Comparison of ENCODE assay signal across 20 mouse cellular contexts in the genomic region with DNA sequence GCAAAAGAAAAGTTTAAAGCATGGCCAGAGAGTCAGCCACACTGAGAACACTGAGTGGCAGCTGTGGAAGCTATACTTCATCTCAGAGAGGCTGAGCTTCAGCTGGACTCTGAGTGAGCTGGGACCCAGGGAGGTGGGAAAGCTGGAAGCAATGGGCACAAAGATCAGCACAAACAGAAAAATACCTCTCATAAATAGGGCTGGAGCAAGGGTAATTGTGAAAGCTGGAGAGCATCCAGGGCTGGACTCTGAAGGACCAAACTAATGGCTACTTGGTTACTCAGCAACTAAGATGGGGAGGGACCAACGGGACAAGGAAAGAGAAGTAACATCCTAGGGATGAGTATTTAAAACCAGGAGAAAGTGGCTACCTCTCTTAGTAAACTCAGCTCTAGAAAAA.
DNase-seq lines count a peak whose midpoint lies in the region; ATAC-seq and TF ChIP-seq lines count a peak whose summit lies in the region.
"Had no signal": no experiment of that assay in that cellular context is flagged by ENCODE, and none has a peak within 500 bp of the region (broad histone marks: within the 10 kb centered on the region; RNA-seq: fewer than 3 reads in every experiment).

No protein-coding gene starts in this region.

- no peak overlapping the region for H3K9ac ChIP-seq in kidney, embryonic 16.5 days (replicated peaks; ENCODE audit: low read length)
- no peak overlapping the region for H3K9ac ChIP-seq in liver, adult 2 months (ENCODE audit: low read depth, low read length)
- no peak overlapping the region for H3K9ac ChIP-seq in liver, postnatal 0 days (replicated peaks)
- H3K9ac ChIP-seq: embryonic facial prominence, embryonic 15.5 days; forebrain, embryonic 15.5 days; heart, embryonic 12.5 days; hindbrain, embryonic 14.5 days had no signal

- TF ChIP-seq EP300 in liver, postnatal 0 days (IDR thresholded peaks at IDR 0.05; ENCODE audit: low read depth), result no peak

- DNase-seq in kidney, adult 18-20 months, result peak; percentile 55
- peak; percentile 36 for DNase-seq in liver, adult 2 months (ENCODE audit: extremely low read depth, low read depth, low spot score)
- no peak for DNase-seq in liver, postnatal 0 days
- DNase-seq in kidney, adult 9 months, result peak; percentile 86
- DNase-seq in kidney, postnatal 36 days, result peak; percentile 75 to 85
- no peak for DNase-seq in urinary bladder, postnatal 4 days (ENCODE audit: low spot score in 2 of 2)
- DNase-seq: adrenal gland, adult 8-10 months; cerebellum, adult 2 months; cerebellum, postnatal 10 days; gastrocnemius, postnatal 36 days; heart, adult 2 months had no signal

- no peaks in the 10 kb centered on the region for H3K4me1 ChIP-seq in kidney, embryonic 16.5 days (ENCODE audit: insufficient read depth, low read length)
- no peaks in the 10 kb centered on the region; the same call in 1 of the 2 replicates for H3K4me1 ChIP-seq in liver, adult 2 months (ENCODE audit: control insufficient read depth, insufficient read depth, low read length)
- peaks cover 7% of the 10 kb centered on the region; the same call in 1 of the 2 replicates for H3K4me1 ChIP-seq in liver, postnatal 0 days (ENCODE audit: insufficient read depth)
- H3K4me1 ChIP-seq: embryonic facial prominence, embryonic 15.5 days; forebrain, embryonic 10.5 days; forebrain, embryonic 15.5 days; hindbrain, embryonic 10.5 days had no signal

- H3K36me3 ChIP-seq in kidney, embryonic 16.5 days (ENCODE audit: insufficient read depth, low read length), result no peaks in the 10 kb centered on the region
- no peaks in the 10 kb centered on the region for H3K36me3 ChIP-seq in liver, adult 2 months (ENCODE audit: control insufficient read depth, insufficient read depth, low read length)
- H3K36me3 ChIP-seq in liver, postnatal 0 days (replicated peaks; ENCODE audit: insufficient read depth, low read length), result no peaks in the 10 kb centered on the region
- H3K36me3 ChIP-seq: embryonic facial prominence, embryonic 15.5 days; forebrain, embryonic 10.5 days; forebrain, embryonic 15.5 days; heart, embryonic 12.5 days; hindbrain, embryonic 10.5 days had no signal

- H3K4me2 ChIP-seq in kidney, embryonic 16.5 days (replicated peaks; ENCODE audit: low read depth, low read length), result no peak overlapping the region
- H3K4me2 ChIP-seq in liver, postnatal 0 days (ENCODE audit: low read depth, low read length), result no peak overlapping the region
- H3K4me2 ChIP-seq: embryonic facial prominence, embryonic 15.5 days; forebrain, embryonic 15.5 days; heart, embryonic 12.5 days; hindbrain, embryonic 14.5 days had no signal

- H3K9me3 ChIP-seq in kidney, embryonic 16.5 days (ENCODE audit: low read length), result no peaks in the 10 kb centered on the region
- H3K9me3 ChIP-seq in liver, postnatal 0 days (ENCODE audit: low read length), result no peaks in the 10 kb centered on the region
- H3K9me3 ChIP-seq: embryonic facial prominence, embryonic 15.5 days; forebrain, embryonic 10.5 days; forebrain, embryonic 15.5 days; heart, embryonic 12.5 days; hindbrain, embryonic 10.5 days had no signal

- H3K27ac ChIP-seq in kidney, embryonic 16.5 days (ENCODE audit: low read length), result no peak overlapping the region
- H3K27ac ChIP-seq in liver, adult 2 months (replicated peaks; ENCODE audit: insufficient read depth, low read depth, low read length), result no peak overlapping the region
- H3K27ac ChIP-seq in liver, postnatal 0 days (ENCODE audit: low read depth), result no peak overlapping the region
- H3K27ac ChIP-seq: embryonic facial prominence, embryonic 15.5 days; forebrain, embryonic 10.5 days; forebrain, embryonic 15.5 days; heart, adult 2 months; hindbrain, embryonic 10.5 days; hindbrain, embryonic 14.5 days had no signal

- 0 out of 2 replicates have a peak, but pooled peaks cover 3% of the 10 kb centered on the region for H3K27me3 ChIP-seq in kidney, embryonic 16.5 days (ENCODE audit: insufficient read depth, low read length)
- no peaks in the 10 kb centered on the region for H3K27me3 ChIP-seq in liver, adult 2 months (ENCODE audit: control insufficient read depth, insufficient read depth, low read length)
- no peaks in the 10 kb centered on the region for H3K27me3 ChIP-seq in liver, postnatal 0 days (ENCODE audit: insufficient read depth, low read length)
- H3K27me3 ChIP-seq: CH12.LX; embryonic facial prominence, embryonic 15.5 days; forebrain, embryonic 15.5 days; heart, embryonic 12.5 days had no signal

- H3K79me2 ChIP-seq in liver, adult 2 months (ENCODE audit: control insufficient read depth, insufficient read depth, low read length), result no peaks in the 10 kb centered on the region; the same call in 1 of the 2 replicates

- WGBS in kidney, embryonic 16.5 days, result 77% methylated on average over 1 of the region's 1 CpGs
- WGBS in liver, adult 2 months, result 25% methylated on average over 1 of the region's 1 CpGs
- 82% methylated on average over 1 of the region's 1 CpGs for WGBS in liver, postnatal 0 days (ENCODE audit: insufficient replicate concordance)

- no peak for TF ChIP-seq CTCF in liver, adult 2 months (IDR thresholded peaks at IDR 0.05; ENCODE audit: low read depth, low read length)
- TF ChIP-seq CTCF in liver, postnatal 0 days (IDR thresholded peaks at IDR 0.05; ENCODE audit: low read depth), result no peak

- TF ChIP-seq POLR2A in liver, adult 2 months (IDR thresholded peaks at IDR 0.05; ENCODE audit: extremely low read depth, insufficient read depth, low read length), result no peak

- H3K4me3 ChIP-seq in kidney, embryonic 16.5 days (ENCODE audit: low read length), result no peak overlapping the region
- no peak overlapping the region for H3K4me3 ChIP-seq in liver, adult 2 months (ENCODE audit: insufficient read depth, low read depth, low read length)
- no peak overlapping the region for H3K4me3 ChIP-seq in liver, postnatal 0 days (ENCODE audit: low read depth, low read length)
- H3K4me3 ChIP-seq: embryonic facial prominence, embryonic 15.5 days; erythroblast, embryonic 14.5 days; forebrain, embryonic 10.5 days; forebrain, embryonic 15.5 days; heart, adult 2 months; heart, embryonic 12.5 days; hindbrain, embryonic 10.5 days had no signal

- ATAC-seq in kidney, embryonic 16.5 days (ENCODE audit: low FRiP score, low TSS enrichment), result no peak
- no peak for ATAC-seq in liver, postnatal 0 days
- ATAC-seq: forebrain, embryonic 15.5 days had no signal

Comparison
In these comparisons a context has a peak if more than half of its experiments do, and no peak if none do; other contexts are left out.
1. DNase-seq: peak in kidney, adult 18-20 months (single experiment), liver, adult 2 months (single experiment), kidney, adult 9 months (single experiment) and kidney, postnatal 36 days (2 of 2); none in liver, postnatal 0 days (single experiment) and urinary bladder, postnatal 4 days (0 of 2).